Mouse (Mus musculus) lung, embryonic 16.5 days (tissue): ENCODE results near the gene Chst8. TPM values are rescaled to one million over a fixed set of nuclear protein-coding genes. Genes with fewer than 3 reads are reported as not detected.

Experiments
- ATAC-seq: fragments of 200-750 bp; cut with Nextera tagmentation; 2 replicates; pipeline ENCODE4 v1.8.0; 2017; ENCODE audit warnings: low read depth, mild to moderate bottlenecking, moderate library complexity
- H3K27ac ChIP-seq: fragments of 300-500 bp; sonication (generic); 2 replicates; pipeline ENCODE4 v1.5.1; 2014; ENCODE audit warnings: mild to moderate bottlenecking, control low read depth, low read length
- H3K27me3 ChIP-seq: fragments of 300-500 bp; sonication (generic); 2 replicates; pipeline ENCODE4 v1.6.1; 2014; ENCODE audit warnings: low read depth, low read length, mixed read lengths; ENCODE audit not compliant: control insufficient read depth, insufficient read depth
- H3K36me3 ChIP-seq: fragments of 300-500 bp; sonication (generic); 2 replicates; pipeline ENCODE4 v1.6.1; 2014; ENCODE audit warnings: low read length; ENCODE audit not compliant: control insufficient read depth, insufficient read depth
- H3K4me1 ChIP-seq: fragments of 300-500 bp; sonication (generic); replicated peaks from 2 replicates; pipeline ENCODE4 v1.6.1; 2014; ENCODE audit warnings: low read length, mixed read lengths; ENCODE audit not compliant: control insufficient read depth, insufficient read depth
- H3K4me2 ChIP-seq: fragments of 300-500 bp; sonication (generic); 2 replicates; pipeline ENCODE4 v1.6.1; 2014; ENCODE audit warnings: low read depth, low read length, control low read depth
- H3K4me3 ChIP-seq: fragments of 300-500 bp; sonication (generic); 2 replicates; pipeline ENCODE4 v1.5.1; 2014; ENCODE audit warnings: mild to moderate bottlenecking, low read length, control low read depth
- H3K9ac ChIP-seq: fragments of 300-500 bp; sonication (generic); 2 replicates; pipeline ENCODE4 v1.6.1; 2014; ENCODE audit warnings: low read length, control low read depth
- H3K9me3 ChIP-seq: fragments of 300-500 bp; sonication (generic); 2 replicates; pipeline ENCODE4 v1.6.1; 2016; ENCODE audit warnings: low read length; ENCODE audit not compliant: control insufficient read depth
- whole genome bisulfite sequencing: fragments of 180-500 bp; shearing (Covaris S2); extraction: QIAGEN DNeasy Blood & Tissue Kit; methylation state at CpG from one replicate; pipeline ENCODE4 v1.1.7; 2014; 5-methylcytosine and 5-hydroxymethylcytosine counted together
- polyA plus RNA-seq: library from polyadenylated mRNA; unstranded; fragments of >200 nt; fragmentation: Nextera tagmentation; extraction: Ambion mirVana; gene quantifications from 2 replicates; pipeline ENCODE4 v1.2.1, GENCODE M21; 2015

The Chst8 gene
- polyA plus RNA-seq, 1 experiment from 2014 or later, result 4.8 TPM

GRCm38 (mm10) chr7:34737206-34737605 lies 75.3 kb downstream of the Chst8 start:
- H3K9me3 ChIP-seq, result no peaks in the 10 kb centered on the region
- H3K9ac ChIP-seq, result no peak overlapping the region
- no peak overlapping the region for H3K27ac ChIP-seq
- no peak for ATAC-seq
- H3K4me2 ChIP-seq, result no peak overlapping the region
- 67% methylated on average over 6 of the region's 6 CpGs for WGBS
- no peaks in the 10 kb centered on the region for H3K27me3 ChIP-seq
- H3K36me3 ChIP-seq, result no peaks in the 10 kb centered on the region
- H3K4me3 ChIP-seq, result no peak overlapping the region
- H3K4me1 ChIP-seq, result no peaks in the 10 kb centered on the region

GRCm38 (mm10) chr7:34734348-34734747 lies 78.2 kb downstream of the Chst8 start:
- no peak for ATAC-seq

GRCm38 (mm10) chr7:34728931-34729330 lies 83.6 kb downstream of the Chst8 start:
- Histone ChIP-seq H3K9me3 (no peaks in the 10 kb centered on the region), H3K36me3 (no peaks in the 10 kb centered on the region), H3K9ac (no peak overlapping the region), H3K4me2 (no peak overlapping the region), H3K4me3 (no peak overlapping the region), H3K27me3 (no peaks in the 10 kb centered on the region), H3K27ac (no peak overlapping the region), H3K4me1 (no peaks in the 10 kb centered on the region)
- no peak for ATAC-seq
- WGBS, result 40% methylated on average over 6 of the region's 6 CpGs

More at GRCm38 (mm10) chr7:34734348-34734747, 78.2 kb downstream of the Chst8 start:
- WGBS, result 85% methylated on average over 6 of the region's 6 CpGs
- Histone ChIP-seq H3K4me1 (no peaks in the 10 kb centered on the region), H3K9me3 (no peaks in the 10 kb centered on the region), H3K27me3 (no peaks in the 10 kb centered on the region), H3K4me3 (no peak overlapping the region), H3K4me2 (no peak overlapping the region), H3K27ac (no peak overlapping the region), H3K9ac (no peak overlapping the region), H3K36me3 (no peaks in the 10 kb centered on the region)

DNA sequence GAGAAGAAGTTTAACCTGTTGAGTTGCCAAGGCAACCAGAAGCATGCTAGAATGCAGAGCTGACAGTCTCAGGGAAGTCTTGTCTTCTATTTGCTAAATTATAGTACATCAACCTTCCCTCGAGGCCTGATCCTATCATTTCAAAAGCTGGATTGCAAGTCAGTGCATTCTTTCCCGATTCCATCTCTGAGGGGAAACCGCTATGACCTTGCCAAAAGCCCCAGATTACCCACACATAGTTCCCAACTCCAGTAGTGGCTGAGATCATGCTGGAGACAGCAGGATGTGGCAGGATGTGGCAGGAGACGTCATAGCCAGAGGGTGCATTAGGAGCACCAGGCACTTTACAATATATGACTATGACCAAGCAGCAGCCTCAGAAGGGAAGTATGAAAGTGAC lies 87.3 kb downstream of the Chst8 start:
- Histone ChIP-seq H3K4me1 (peaks cover 18% of the 10 kb centered on the region), H3K9ac (no peak overlapping the region), H3K9me3 (no peaks in the 10 kb centered on the region), H3K4me3 (no peak overlapping the region), H3K4me2 (no peak overlapping the region), H3K27me3 (no peaks in the 10 kb centered on the region), H3K27ac (no peak overlapping the region), H3K36me3 (no peaks in the 10 kb centered on the region)
- 78% methylated on average over 4 of the region's 4 CpGs for WGBS
- ATAC-seq, result no peak

- peaks cover 18% of the 10 kb centered on the region for H3K4me1 ChIP-seq
- no peak overlapping the region for H3K4me2 ChIP-seq
- ATAC-seq, result no peak
- H3K36me3 ChIP-seq, result no peaks in the 10 kb centered on the region
- WGBS, result 31% methylated on average over 11 of the region's 11 CpGs
- H3K27me3 ChIP-seq, result no peaks in the 10 kb centered on the region
- H3K9ac ChIP-seq, result no peak overlapping the region
- H3K9me3 ChIP-seq, result no peaks in the 10 kb centered on the region
- H3K27ac ChIP-seq, result peak overlapping the region; percentile 47; the same call in 1 of the 2 replicates
- H3K4me3 ChIP-seq, result no peak overlapping the region
Measured at GRCm38 (mm10) chr7:34722551-34723230, 89.8 kb downstream of the Chst8 start.

GRCm38 (mm10) chr7:34722151-34722550 lies 90.4 kb downstream of the Chst8 start:
- no peak overlapping the region for H3K9ac ChIP-seq
- no peak overlapping the region for H3K4me2 ChIP-seq
- H3K27ac ChIP-seq, result peak overlapping the region; percentile 47
- no peak overlapping the region for H3K4me3 ChIP-seq
- peaks cover under 1% of the 10 kb centered on the region; the same call in 1 of the 2 replicates for H3K27me3 ChIP-seq
- WGBS, result 20% methylated on average over 8 of the region's 8 CpGs
- peak; percentile 6; the same call in 1 of the 2 replicates for ATAC-seq
- no peaks in the 10 kb centered on the region for H3K9me3 ChIP-seq
- no peaks in the 10 kb centered on the region for H3K36me3 ChIP-seq
- H3K4me1 ChIP-seq, result peaks cover 18% of the 10 kb centered on the region

DNA sequence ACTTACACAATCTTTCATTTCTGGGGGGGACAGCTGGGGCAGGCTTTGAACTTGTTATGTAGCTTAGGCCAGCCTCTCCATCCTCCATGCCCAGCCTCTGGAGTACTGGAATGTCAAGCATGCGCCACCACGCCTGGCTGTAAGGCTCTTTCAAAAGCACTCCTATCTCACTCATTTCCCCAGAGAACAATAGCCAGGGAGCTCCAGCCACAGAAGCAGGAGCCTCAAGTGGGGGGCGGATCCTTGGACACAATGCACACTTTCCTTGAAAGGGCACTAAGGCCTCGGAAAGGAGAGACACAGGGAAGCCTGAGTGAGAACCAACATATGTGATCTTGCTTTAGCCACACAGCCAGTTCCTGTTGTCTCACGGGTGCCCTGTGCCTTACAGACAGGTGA lies 90.9 kb downstream of the Chst8 start:
- H3K27me3 ChIP-seq, result peaks cover 5% of the 10 kb centered on the region; the same call in 1 of the 2 replicates
- no peak overlapping the region for H3K4me2 ChIP-seq

GRCm38 (mm10) chr7:34720882-34721649 lies 91.4 kb downstream of the Chst8 start:
- peaks cover 6% of the 10 kb centered on the region; the same call in 1 of the 2 replicates for H3K27me3 ChIP-seq
- peak overlapping the region; percentile 62 for H3K27ac ChIP-seq
- no peak overlapping the region for H3K4me2 ChIP-seq
- H3K4me3 ChIP-seq, result no peak overlapping the region
- peaks cover 18% of the 10 kb centered on the region for H3K4me1 ChIP-seq
- ATAC-seq, result peak; percentile 37
- WGBS, result 52% methylated on average over 5 of the region's 5 CpGs
- no peak overlapping the region for H3K9ac ChIP-seq
- H3K9me3 ChIP-seq, result no peaks in the 10 kb centered on the region
- no peaks in the 10 kb centered on the region for H3K36me3 ChIP-seq

More for the DNA sequence above, 90.9 kb downstream of the Chst8 start:
- no peak overlapping the region for H3K9ac ChIP-seq
- WGBS, result 12% methylated on average over 5 of the region's 5 CpGs
- H3K27ac ChIP-seq, result peak overlapping the region; percentile 62
- H3K36me3 ChIP-seq, result no peaks in the 10 kb centered on the region
- no peaks in the 10 kb centered on the region for H3K9me3 ChIP-seq
- peak; percentile 90 for ATAC-seq
- H3K4me3 ChIP-seq, result no peak overlapping the region
- peaks cover 18% of the 10 kb centered on the region for H3K4me1 ChIP-seq

GRCm38 (mm10) chr7:34719599-34719998 lies 92.9 kb downstream of the Chst8 start:
- H3K4me2 ChIP-seq, result no peak overlapping the region
- no peak overlapping the region for H3K27ac ChIP-seq
- no peaks in the 10 kb centered on the region for H3K36me3 ChIP-seq
- H3K9ac ChIP-seq, result no peak overlapping the region
- ATAC-seq, result no peak
- peaks cover 6% of the 10 kb centered on the region; the same call in 1 of the 2 replicates for H3K27me3 ChIP-seq
- WGBS, result 36% methylated on average over 5 of the region's 5 CpGs
- H3K9me3 ChIP-seq, result no peaks in the 10 kb centered on the region
- H3K4me3 ChIP-seq, result no peak overlapping the region
- H3K4me1 ChIP-seq, result peaks cover 18% of the 10 kb centered on the region
